Comparison of ENCODE assay signal across 13 mouse cellular contexts in genomic region chr6:4973337-4973736, GRCm38 (mm10).
A peak's percentile ranks its signal among the peaks of the same experiment; 100 is the strongest.
DNase-seq lines count a peak whose midpoint lies in the region; ATAC-seq lines count a peak whose summit lies in the region.
"Had no signal": no experiment of that assay in that cellular context is flagged by ENCODE, and none has a peak within 500 bp of the region (broad histone marks: within the 10 kb centered on the region; RNA-seq: fewer than 3 reads in every experiment).

No protein-coding gene starts in this region.

- WGBS in intestine, embryonic 16.5 days: 86% methylated on average over 10 of the region's 10 CpGs
- 89% methylated on average over 10 of the region's 10 CpGs for WGBS in intestine, embryonic 15.5 days

- no peak overlapping the region for H3K4me2 ChIP-seq in intestine, embryonic 16.5 days (ENCODE audit: low read depth, low read length)
- H3K4me2 ChIP-seq in intestine, embryonic 15.5 days (replicated peaks): no peak overlapping the region
- H3K4me2 ChIP-seq: heart, embryonic 15.5 days; limb, embryonic 15.5 days had no signal

- H3K4me1 ChIP-seq in intestine, embryonic 16.5 days (ENCODE audit: control insufficient read depth, insufficient read depth, low read length): no peaks in the 10 kb centered on the region
- no peaks in the 10 kb centered on the region for H3K4me1 ChIP-seq in intestine, embryonic 15.5 days (replicated peaks)
- H3K4me1 ChIP-seq: heart, embryonic 15.5 days had no signal

- no peak overlapping the region for H3K4me3 ChIP-seq in intestine, embryonic 16.5 days (ENCODE audit: low read length)
- no peak overlapping the region for H3K4me3 ChIP-seq in intestine, embryonic 15.5 days (replicated peaks)
- H3K4me3 ChIP-seq: erythroblast, embryonic 14.5 days; heart, embryonic 15.5 days; limb, embryonic 15.5 days had no signal

- no peaks in the 10 kb centered on the region for H3K27me3 ChIP-seq in intestine, embryonic 16.5 days (replicated peaks; ENCODE audit: control insufficient read depth, insufficient read depth, low read length)
- no peaks in the 10 kb centered on the region for H3K27me3 ChIP-seq in intestine, embryonic 15.5 days (replicated peaks)
- H3K27me3 ChIP-seq: heart, embryonic 15.5 days; limb, embryonic 15.5 days had no signal

- peak; percentile 56 for ATAC-seq in intestine, embryonic 16.5 days
- ATAC-seq in intestine, embryonic 15.5 days: no peak
- ATAC-seq in common myeloid progenitor, adult 5-6 weeks (replicated peaks; ENCODE audit: low read depth, poor library complexity, severe bottlenecking): peak; percentile 89

- no peak overlapping the region for H3K9ac ChIP-seq in intestine, embryonic 16.5 days (ENCODE audit: low read depth, low read length)
- no peak overlapping the region for H3K9ac ChIP-seq in intestine, embryonic 15.5 days
- H3K9ac ChIP-seq: heart, embryonic 15.5 days; limb, embryonic 15.5 days had no signal

- H3K27ac ChIP-seq in intestine, embryonic 16.5 days (ENCODE audit: low read length): no peak overlapping the region
- no peak overlapping the region for H3K27ac ChIP-seq in intestine, embryonic 15.5 days
- H3K27ac ChIP-seq: heart, embryonic 15.5 days; hindbrain, postnatal 0 days had no signal

- no peaks in the 10 kb centered on the region for H3K9me3 ChIP-seq in intestine, embryonic 16.5 days (ENCODE audit: control insufficient read depth, low read length)
- H3K9me3 ChIP-seq in intestine, embryonic 15.5 days: no peaks in the 10 kb centered on the region
- H3K9me3 ChIP-seq: heart, embryonic 15.5 days; limb, embryonic 15.5 days had no signal

- peak; percentile 69 for DNase-seq in 416B (ENCODE audit: low read depth)
- peak; percentile 72 for DNase-seq in lung, postnatal 25 days (ENCODE audit: low spot score)
- no peak for DNase-seq in gastrocnemius, adult 18-20 months (ENCODE audit: low spot score)
- DNase-seq in c-Kit-positive CD71-positive TER-119-positive erythroid progenitor cells, embryonic 14.5 days (ENCODE audit: low spot score): no peak
- DNase-seq in left cerebral cortex, postnatal 14 days (ENCODE audit: low spot score in 2 of 2): no peak
- DNase-seq: gastrocnemius, postnatal 10 days had no signal

- no peaks in the 10 kb centered on the region for H3K36me3 ChIP-seq in intestine, embryonic 16.5 days (ENCODE audit: control insufficient read depth, insufficient read depth, low read length)
- H3K36me3 ChIP-seq in intestine, embryonic 15.5 days: no peaks in the 10 kb centered on the region
- H3K36me3 ChIP-seq: heart, embryonic 15.5 days; limb, embryonic 15.5 days had no signal

- intact Hi-C loops in left cerebral cortex, postnatal 14 days (cut with DNase I): no loop called here

Comparison
In these comparisons a context has a peak if more than half of its experiments do, and no peak if none do; other contexts are left out.
1. DNase-seq: peak in 416B (single experiment) and lung, postnatal 25 days (single experiment); none in gastrocnemius, adult 18-20 months (single experiment), c-Kit-positive CD71-positive TER-119-positive erythroid progenitor cells, embryonic 14.5 days (single experiment) and left cerebral cortex, postnatal 14 days (0 of 2).